Mouse (Mus musculus): Measurements from ENCODE around the gene Epha6. TPM values are rescaled to one million over a fixed set of nuclear protein-coding genes. Genes with fewer than 3 reads are reported as not detected.

Epha6 gene
- polyA plus RNA-seq, 1 experiment from 2014 or later: 1.6 TPM

GRCm38 (mm10) chr16:59621554-59621953 is 983.8 kb downstream of the Epha6 start:
- WGBS: 98% methylated on average over 2 of the region's 2 CpGs

GRCm38 (mm10) chr16:59617167-59617566 is 988.2 kb downstream of the Epha6 start:
- Histone ChIP-seq H3K36me3 (ENCODE audit: control insufficient read depth, insufficient read depth, low read length) (no peaks in the 10 kb centered on the region), H3K27me3 (replicated peaks; ENCODE audit: control insufficient read depth, insufficient read depth, low read length) (no peaks in the 10 kb centered on the region), H3K27ac (ENCODE audit: low read depth, low read length) (no peak overlapping the region), H3K9me3 (replicated peaks; ENCODE audit: control insufficient read depth, low read length) (no peaks in the 10 kb centered on the region), H3K4me2 (ENCODE audit: low read length) (no peak overlapping the region), H3K4me1 (ENCODE audit: control insufficient read depth, insufficient read depth, low read length) (no peaks in the 10 kb centered on the region), H3K9ac (ENCODE audit: low read length) (no peak overlapping the region), H3K4me3 (ENCODE audit: low read depth, low read length) (no peak overlapping the region)
- WGBS: 44% methylated on average over 3 of the region's 3 CpGs
- ATAC-seq: peak; percentile 71
- DNase-seq (ENCODE audit: low spot score): peak; percentile 83

More at GRCm38 (mm10) chr16:59621554-59621953, 983.8 kb downstream of the Epha6 start:
- DNase-seq (ENCODE audit: low spot score): no peak
- no peaks in the 10 kb centered on the region for H3K27me3 ChIP-seq (replicated peaks; ENCODE audit: control insufficient read depth, insufficient read depth, low read length)
- no peak overlapping the region for H3K9ac ChIP-seq (ENCODE audit: low read length)
- no peaks in the 10 kb centered on the region for H3K9me3 ChIP-seq (replicated peaks; ENCODE audit: control insufficient read depth, low read length)
- H3K4me3 ChIP-seq (ENCODE audit: low read depth, low read length): no peak overlapping the region
- H3K4me2 ChIP-seq (ENCODE audit: low read length): no peak overlapping the region
- H3K27ac ChIP-seq (ENCODE audit: low read depth, low read length): no peak overlapping the region
- no peaks in the 10 kb centered on the region for H3K36me3 ChIP-seq (ENCODE audit: control insufficient read depth, insufficient read depth, low read length)
- no peak for ATAC-seq
- H3K4me1 ChIP-seq (ENCODE audit: control insufficient read depth, insufficient read depth, low read length): no peaks in the 10 kb centered on the region

- Histone ChIP-seq H3K9me3 (replicated peaks; ENCODE audit: control insufficient read depth, low read length) (no peaks in the 10 kb centered on the region), H3K9ac (ENCODE audit: low read length) (no peak overlapping the region), H3K4me1 (ENCODE audit: control insufficient read depth, insufficient read depth, low read length) (no peaks in the 10 kb centered on the region), H3K4me3 (ENCODE audit: low read depth, low read length) (no peak overlapping the region), H3K36me3 (ENCODE audit: control insufficient read depth, insufficient read depth, low read length) (no peaks in the 10 kb centered on the region), H3K4me2 (ENCODE audit: low read length) (no peak overlapping the region), H3K27me3 (replicated peaks; ENCODE audit: control insufficient read depth, insufficient read depth, low read length) (no peaks in the 10 kb centered on the region), H3K27ac (ENCODE audit: low read depth, low read length) (no peak overlapping the region)
- no peak for ATAC-seq
- 85% methylated on average over 3 of the region's 3 CpGs for WGBS
- DNase-seq (ENCODE audit: low spot score): no peak
Observed at GRCm38 (mm10) chr16:59615675-59616074, 989.7 kb downstream of the Epha6 start.

GRCm38 (mm10) chr16:59610750-59611149 is 994.6 kb downstream of the Epha6 start:
- Histone ChIP-seq H3K4me1 (ENCODE audit: control insufficient read depth, insufficient read depth, low read length) (no peaks in the 10 kb centered on the region), H3K9me3 (replicated peaks; ENCODE audit: control insufficient read depth, low read length) (no peaks in the 10 kb centered on the region), H3K27me3 (replicated peaks; ENCODE audit: control insufficient read depth, insufficient read depth, low read length) (no peaks in the 10 kb centered on the region), H3K9ac (ENCODE audit: low read length) (no peak overlapping the region), H3K4me3 (ENCODE audit: low read depth, low read length) (no peak overlapping the region), H3K36me3 (ENCODE audit: control insufficient read depth, insufficient read depth, low read length) (no peaks in the 10 kb centered on the region), H3K27ac (ENCODE audit: low read depth, low read length) (no peak overlapping the region), H3K4me2 (ENCODE audit: low read length) (no peak overlapping the region)
- DNase-seq (ENCODE audit: low spot score) (no peak), ATAC-seq (no peak)
- 90% methylated on average over 1 of the region's 1 CpGs for WGBS

- Histone ChIP-seq H3K27me3 (replicated peaks; ENCODE audit: control insufficient read depth, insufficient read depth, low read length) (no peaks in the 10 kb centered on the region), H3K4me3 (ENCODE audit: low read depth, low read length) (peak overlapping the region; percentile 9), H3K9me3 (replicated peaks; ENCODE audit: control insufficient read depth, low read length) (no peaks in the 10 kb centered on the region), H3K36me3 (ENCODE audit: control insufficient read depth, insufficient read depth, low read length) (no peaks in the 10 kb centered on the region), H3K27ac (ENCODE audit: low read depth, low read length) (peak overlapping the region; percentile 33; the same call in 1 of the 2 replicates), H3K9ac (ENCODE audit: low read length) (0 out of 2 replicates have a peak overlapping the region, but pooled peaks have one; percentile 7), H3K4me1 (ENCODE audit: control insufficient read depth, insufficient read depth, low read length) (peaks cover 7% of the 10 kb centered on the region), H3K4me2 (ENCODE audit: low read length) (peak overlapping the region; percentile 46)
- WGBS: 40% methylated on average over 15 of the region's 15 CpGs
- peak; percentile 74 for DNase-seq (ENCODE audit: low spot score)
- ATAC-seq: peak; percentile 82
Observed at GRCm38 (mm10) chr16:59604078-59604781, 1001.1 kb downstream of the Epha6 start.

Small RNAs within 50 kb of the gene (microRNA-seq; reads per million reads assigned to microRNA genes)
- not detected for gene Gm24755

All from forebrain, embryonic 14.5 days (tissue).